Mouse (Mus musculus): ENCODE measurements at regions not wholly inside any gene's neighbourhood (a gene's known extent, or its start where the extent isn't known, plus 50 kb on each side); places are given as distances from the start of the nearest gene placed in this dataset.

MicroRNAs in the stretch of these regions (microRNA counts, 519-probe panel; counts per million panel counts)
- microRNA mmu-miR-101a: 582 counts per million, percentile 70 among the panel's probes with 10 or more counts

Small RNA genes in the stretch of these regions (microRNA-seq; reads per million reads assigned to microRNA genes)
- 152 reads per million, percentile 52 among the genes with 10 or more reads in this experiment for gene Mir101a

Data from liver, embryonic 12.5 days (tissue).